Mouse (Mus musculus) hindbrain, embryonic 16.5 days (tissue): ENCODE results near the gene Pitx2. TPM values are rescaled to one million over a fixed set of nuclear protein-coding genes. Genes with fewer than 3 reads are reported as not detected.

Source experiments
- ATAC-seq: fragments of 200-750 bp; cut with Nextera tagmentation; 2 replicates; pipeline ENCODE4 v1.8.0; 2017; ENCODE audit warnings: moderate TSS enrichment, moderate library complexity
- H3K27ac ChIP-seq: fragments of 300-500 bp; sonication (generic); 2 replicates; pipeline ENCODE4 v1.5.1; 2014; ENCODE audit warnings: low read depth, mild to moderate bottlenecking, control low read depth, low read length, moderate library complexity
- H3K27me3 ChIP-seq: fragments of 300-500 bp; sonication (generic); replicated peaks from 2 replicates; pipeline ENCODE4 v1.6.1; 2014; ENCODE audit warnings: low read length; ENCODE audit not compliant: control insufficient read depth, insufficient read depth
- H3K36me3 ChIP-seq: fragments of 300-500 bp; sonication (generic); 2 replicates; pipeline ENCODE4 v1.6.1; 2014; ENCODE audit warnings: mild to moderate bottlenecking, low read length, moderate library complexity, mixed read lengths; ENCODE audit not compliant: control insufficient read depth, insufficient read depth
- H3K4me1 ChIP-seq: fragments of 300-500 bp; sonication (generic); 2 replicates; pipeline ENCODE4 v1.6.1; 2014; ENCODE audit warnings: low read depth, low read length; ENCODE audit not compliant: control insufficient read depth, insufficient read depth
- H3K4me2 ChIP-seq: fragments of 300-500 bp; sonication (generic); 2 replicates; pipeline ENCODE4 v1.6.1; 2014; ENCODE audit warnings: mild to moderate bottlenecking, low read length, control low read depth, moderate library complexity
- H3K4me3 ChIP-seq: fragments of 300-500 bp; sonication (generic); 2 replicates; pipeline ENCODE4 v1.5.1; 2014; ENCODE audit warnings: mild to moderate bottlenecking, low read length, control low read depth, moderate library complexity
- H3K9ac ChIP-seq: fragments of 300-500 bp; sonication (generic); 2 replicates; pipeline ENCODE4 v1.6.1; 2014; ENCODE audit warnings: low read depth, mild to moderate bottlenecking, control low read depth, low read length, moderate library complexity
- H3K9me3 ChIP-seq: fragments of 300-500 bp; sonication (generic); 2 replicates; pipeline ENCODE4 v1.6.1; 2014; ENCODE audit warnings: mild to moderate bottlenecking, low read length, moderate library complexity; ENCODE audit not compliant: control insufficient read depth
- WGBS: fragments of 180-500 bp; shearing (Covaris S2); extraction: QIAGEN DNeasy Blood & Tissue Kit; methylation state at CpG from one replicate; pipeline ENCODE4 v1.1.7; 2014; 5-methylcytosine and 5-hydroxymethylcytosine counted together
- polyA plus RNA-seq: library from polyadenylated mRNA; unstranded; fragments of >200 nt; fragmentation: Nextera tagmentation; extraction: Ambion mirVana; gene quantifications from 2 replicates; pipeline ENCODE4 v1.2.1, GENCODE M21; 2015

The Pitx2 gene
- polyA plus RNA-seq, 1 experiment from 2014 or later = 2.7 TPM

DNA sequence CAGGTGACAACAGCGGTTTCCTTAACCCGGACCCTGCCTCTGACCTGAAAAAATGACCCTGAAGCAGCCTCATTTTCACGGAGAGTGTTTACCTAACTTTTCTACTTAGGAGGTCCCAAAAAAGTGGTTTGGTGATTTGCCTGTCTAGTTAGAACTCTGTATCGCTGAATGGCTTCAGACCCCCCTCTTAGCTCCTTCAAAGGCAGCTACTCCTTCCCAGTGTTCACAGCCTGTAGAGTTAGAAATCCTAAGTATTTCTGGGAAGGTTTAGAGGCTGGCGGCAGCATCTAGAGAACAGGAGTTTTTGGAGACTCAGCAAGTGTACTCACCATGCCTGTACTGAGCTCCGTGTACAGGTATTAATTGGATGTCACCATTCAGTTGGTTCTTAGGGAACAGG lies 27.0 kb downstream of the Pitx2 start:
- Histone ChIP-seq H3K4me3 (no peak overlapping the region), H3K4me1 (no peaks in the 10 kb centered on the region), H3K4me2 (no peak overlapping the region), H3K36me3 (no peaks in the 10 kb centered on the region), H3K9ac (no peak overlapping the region), H3K27ac (no peak overlapping the region), H3K27me3 (peaks cover 39% of the 10 kb centered on the region), H3K9me3 (no peaks in the 10 kb centered on the region)
- 1% methylated on average over 6 of the region's 6 CpGs for WGBS
- ATAC-seq = no peak

DNA sequence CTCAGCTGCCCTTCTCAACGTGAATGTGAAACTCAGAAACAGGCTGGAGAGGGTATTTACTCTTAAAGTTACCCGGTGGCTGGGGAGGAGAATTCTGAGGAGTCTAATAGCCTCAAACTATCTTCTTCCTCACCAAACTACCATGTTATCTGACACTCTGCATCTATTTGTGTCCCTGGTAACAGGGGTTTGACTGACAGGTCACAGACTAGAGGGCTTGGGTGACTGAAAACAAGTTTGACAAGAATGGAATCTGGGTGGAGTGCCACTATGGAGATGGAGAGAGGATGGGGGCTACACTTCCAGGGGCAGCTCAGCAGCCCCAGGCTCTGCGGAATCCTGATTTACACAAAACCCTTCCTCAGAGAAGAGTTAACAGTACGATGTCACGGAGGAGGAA lies 27.7 kb downstream of the Pitx2 start:
- 3% methylated on average over 5 of the region's 5 CpGs for WGBS
- Histone ChIP-seq H3K9me3 (no peaks in the 10 kb centered on the region), H3K4me3 (no peak overlapping the region), H3K27me3 (peaks cover 34% of the 10 kb centered on the region), H3K4me1 (no peaks in the 10 kb centered on the region), H3K4me2 (no peak overlapping the region), H3K9ac (no peak overlapping the region), H3K27ac (no peak overlapping the region), H3K36me3 (no peaks in the 10 kb centered on the region)
- no peak for ATAC-seq

DNA sequence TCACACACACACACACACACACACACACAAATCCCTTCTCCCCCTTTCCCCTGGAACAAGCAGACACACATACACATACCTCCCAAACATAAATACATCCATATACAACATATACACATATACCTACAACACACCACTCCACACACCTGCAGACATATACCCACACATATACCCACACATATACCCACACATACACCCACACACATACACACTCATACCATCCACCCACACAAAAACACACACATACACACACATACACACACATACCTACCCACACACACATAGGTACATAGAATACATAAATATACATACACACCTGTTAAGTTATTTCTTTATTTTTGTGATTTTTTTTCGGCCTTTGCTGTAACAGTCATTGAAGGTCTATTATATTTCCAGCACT lies 38.3 kb downstream of the Pitx2 start:
- Histone ChIP-seq H3K9ac (no peak overlapping the region), H3K4me1 (no peaks in the 10 kb centered on the region), H3K36me3 (no peaks in the 10 kb centered on the region), H3K9me3 (no peaks in the 10 kb centered on the region), H3K27ac (no peak overlapping the region), H3K4me3 (no peak overlapping the region), H3K27me3 (no peaks in the 10 kb centered on the region), H3K4me2 (no peak overlapping the region)
- no peak for ATAC-seq
- WGBS = 76% methylated on average over 1 of the region's 1 CpGs

DNA sequence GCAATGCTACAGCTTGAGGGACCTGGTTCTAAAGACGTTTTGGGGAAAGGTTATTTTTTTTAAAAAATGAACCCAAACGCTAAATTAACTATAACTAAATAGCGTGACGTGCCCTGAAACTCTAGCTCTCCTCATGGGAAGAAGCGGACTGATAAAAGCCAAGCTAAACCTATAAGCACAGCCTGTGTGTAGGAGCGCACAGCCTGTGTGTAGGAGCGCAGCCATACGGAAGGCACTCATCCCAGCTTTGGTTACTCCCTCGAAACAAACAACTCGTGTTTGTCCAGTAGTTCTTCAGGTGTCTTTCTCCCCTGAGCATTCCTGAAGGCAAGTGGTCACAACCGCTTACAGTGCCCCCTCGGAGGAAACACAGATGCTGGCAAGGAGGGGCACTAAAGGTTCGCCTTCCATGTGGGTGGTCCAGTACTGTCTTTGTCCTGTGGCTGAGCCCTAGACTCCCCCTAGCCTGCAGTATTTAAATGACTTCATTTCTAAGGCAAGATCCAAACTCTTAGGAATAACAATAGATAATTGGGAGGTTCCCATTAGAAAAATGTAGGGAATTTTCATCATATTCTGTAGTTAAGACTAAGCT lies 39.1 kb downstream of the Pitx2 start:
- ATAC-seq = no peak
- no peak overlapping the region for H3K4me2 ChIP-seq
- H3K4me3 ChIP-seq = no peak overlapping the region
- H3K9ac ChIP-seq = no peak overlapping the region
- no peaks in the 10 kb centered on the region for H3K36me3 ChIP-seq
- 39% methylated on average over 13 of the region's 13 CpGs for WGBS
- H3K27me3 ChIP-seq = no peaks in the 10 kb centered on the region
- no peak overlapping the region for H3K27ac ChIP-seq
- H3K4me1 ChIP-seq = no peaks in the 10 kb centered on the region
- H3K9me3 ChIP-seq = no peaks in the 10 kb centered on the region

DNA sequence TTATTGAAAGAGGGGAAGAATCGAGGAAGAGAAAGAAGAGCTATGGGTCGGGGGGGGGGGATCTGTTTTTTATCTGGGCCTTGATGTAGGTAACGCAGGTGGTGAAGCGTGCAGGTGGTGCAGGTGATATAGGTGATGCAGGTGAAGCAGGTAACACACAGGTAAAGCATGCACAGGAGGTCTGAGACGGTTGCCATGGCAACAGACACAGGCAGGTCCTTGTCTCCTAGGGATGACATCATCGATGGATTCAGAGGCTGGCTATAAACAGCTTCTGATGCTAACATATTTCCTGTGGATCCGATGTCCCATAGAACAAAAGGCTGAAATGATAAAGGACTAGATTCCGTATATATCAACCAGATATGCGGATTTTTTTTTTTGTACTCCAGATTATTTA lies 51.3 kb downstream of the Pitx2 start:
- Histone ChIP-seq H3K9me3 (no peaks in the 10 kb centered on the region), H3K27me3 (no peaks in the 10 kb centered on the region), H3K9ac (no peak overlapping the region), H3K4me1 (no peaks in the 10 kb centered on the region), H3K27ac (no peak overlapping the region), H3K4me2 (no peak overlapping the region), H3K36me3 (no peaks in the 10 kb centered on the region), H3K4me3 (no peak overlapping the region)
- WGBS = 85% methylated on average over 9 of the region's 9 CpGs
- no peak for ATAC-seq

DNA sequence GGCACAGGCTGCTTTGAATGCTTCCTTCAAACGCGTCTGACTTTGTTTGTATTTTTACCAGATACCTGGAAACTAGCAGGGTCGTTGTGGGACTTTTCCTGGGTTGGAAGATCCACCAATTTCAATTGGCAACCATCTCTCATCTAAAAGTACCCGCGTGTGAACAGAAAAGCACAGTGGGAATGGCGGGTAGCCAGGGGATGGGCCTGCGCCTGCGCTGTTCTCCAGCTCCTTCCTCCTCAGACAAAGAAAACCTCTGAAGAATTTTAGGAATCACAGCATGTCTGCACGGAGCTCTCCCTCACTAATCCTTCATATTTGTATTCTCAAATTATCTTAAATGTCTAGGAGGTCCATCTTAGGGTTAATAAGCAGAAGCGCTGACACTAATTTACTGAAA lies 54.6 kb downstream of the Pitx2 start:
- no peaks in the 10 kb centered on the region for H3K36me3 ChIP-seq

DNA sequence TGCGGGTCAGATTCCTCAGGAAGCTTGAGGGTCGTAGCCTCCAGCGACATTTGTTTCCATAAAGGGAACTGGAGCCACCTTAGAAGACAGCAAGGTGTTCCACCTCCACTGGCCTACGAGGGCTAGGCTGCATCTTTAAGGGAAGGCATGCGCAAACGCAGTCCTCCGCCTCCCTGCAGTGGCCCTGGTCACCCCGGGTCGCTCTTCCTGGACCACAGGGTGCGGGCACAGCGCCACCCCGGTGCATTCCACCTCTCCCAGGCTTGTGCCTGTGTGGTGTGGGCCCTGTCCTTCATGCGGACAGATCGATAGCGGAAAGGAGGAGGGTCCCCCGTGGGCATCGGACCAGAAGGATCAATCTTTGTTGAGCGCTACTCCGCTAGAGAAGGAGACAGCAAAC lies 56.6 kb downstream of the Pitx2 start:
- Histone ChIP-seq H3K27ac (no peak overlapping the region), H3K4me3 (peak overlapping the region; percentile 29), H3K9ac (no peak overlapping the region; the same call in 1 of the 2 replicates), H3K4me2 (peak overlapping the region; percentile 44), H3K36me3 (no peaks in the 10 kb centered on the region), H3K9me3 (no peaks in the 10 kb centered on the region), H3K27me3 (no peaks in the 10 kb centered on the region), H3K4me1 (no peaks in the 10 kb centered on the region)
- ATAC-seq = peak; percentile 53; the same call in 1 of the 2 replicates
- 58% methylated on average over 19 of the region's 19 CpGs for WGBS

More for the DNA sequence above, 54.6 kb downstream of the Pitx2 start:
- H3K4me1 ChIP-seq = no peaks in the 10 kb centered on the region
- no peaks in the 10 kb centered on the region for H3K27me3 ChIP-seq
- no peaks in the 10 kb centered on the region for H3K9me3 ChIP-seq
- 46% methylated on average over 10 of the region's 10 CpGs for WGBS
- H3K4me3 ChIP-seq = no peak overlapping the region
- ATAC-seq = peak; percentile 68
- peak overlapping the region; percentile 23; the same call in 1 of the 2 replicates for H3K9ac ChIP-seq
- no peak overlapping the region for H3K4me2 ChIP-seq
- no peak overlapping the region for H3K27ac ChIP-seq

DNA sequence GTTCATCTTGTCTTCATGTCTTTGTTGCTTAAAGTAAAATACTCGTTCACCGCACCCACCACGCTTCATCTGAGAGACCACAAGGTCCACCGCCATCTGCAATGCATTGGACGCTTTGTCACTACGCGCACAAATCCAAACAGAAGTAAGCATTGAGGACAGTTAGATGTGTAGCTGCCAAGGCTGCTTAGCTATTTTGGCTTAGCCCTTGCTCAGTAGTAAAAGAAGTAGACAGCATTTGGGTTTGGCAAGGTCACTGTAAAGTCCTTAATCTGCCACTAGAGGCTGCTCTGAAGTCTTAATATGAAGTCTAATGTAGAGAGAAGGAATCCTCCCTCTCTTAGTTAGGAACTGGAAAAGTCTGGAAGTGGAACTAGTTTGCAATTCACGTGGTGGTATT lies 57.1 kb downstream of the Pitx2 start:
- no peaks in the 10 kb centered on the region for H3K36me3 ChIP-seq
- H3K9me3 ChIP-seq = no peaks in the 10 kb centered on the region
- peak overlapping the region; percentile 44 for H3K4me2 ChIP-seq
- no peak overlapping the region for H3K27ac ChIP-seq
- H3K4me3 ChIP-seq = peak overlapping the region; percentile 29
- no peaks in the 10 kb centered on the region for H3K4me1 ChIP-seq
- no peak overlapping the region for H3K9ac ChIP-seq
- H3K27me3 ChIP-seq = no peaks in the 10 kb centered on the region
- ATAC-seq = peak; percentile 24; the same call in 1 of the 2 replicates
- WGBS = 63% methylated on average over 8 of the region's 8 CpGs

DNA sequence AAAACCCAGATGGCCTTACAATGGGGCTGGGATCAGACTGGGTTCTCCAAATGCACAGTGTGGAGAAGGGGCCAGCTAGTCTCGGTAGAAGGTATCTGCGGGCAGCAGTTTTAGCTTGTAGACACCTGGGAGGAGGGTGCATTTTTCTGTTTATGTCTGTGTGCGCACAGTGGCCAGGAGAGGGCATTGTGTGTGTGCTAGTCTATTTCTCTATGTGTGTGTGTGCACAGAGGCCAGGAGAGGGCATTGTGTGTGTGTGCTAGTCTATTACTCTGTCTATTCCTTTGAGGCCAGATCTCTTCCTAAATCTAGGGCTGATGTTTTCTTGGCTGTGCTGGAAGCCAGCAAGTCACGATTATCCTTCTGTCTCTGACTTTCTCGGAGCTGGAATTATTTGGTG lies 58.8 kb downstream of the Pitx2 start:
- ATAC-seq = 0 out of 2 replicates have a peak, but pooled peaks have one; percentile 19
- no peak overlapping the region for H3K27ac ChIP-seq
- H3K9me3 ChIP-seq = no peaks in the 10 kb centered on the region
- no peaks in the 10 kb centered on the region for H3K27me3 ChIP-seq
- H3K4me3 ChIP-seq = no peak overlapping the region
- H3K9ac ChIP-seq = no peak overlapping the region
- H3K4me1 ChIP-seq = no peaks in the 10 kb centered on the region
- no peaks in the 10 kb centered on the region for H3K36me3 ChIP-seq
- 78% methylated on average over 5 of the region's 5 CpGs for WGBS
- no peak overlapping the region for H3K4me2 ChIP-seq
